Comparison of ENCODE assay signal across 25 mouse cellular contexts in the genomic region with DNA sequence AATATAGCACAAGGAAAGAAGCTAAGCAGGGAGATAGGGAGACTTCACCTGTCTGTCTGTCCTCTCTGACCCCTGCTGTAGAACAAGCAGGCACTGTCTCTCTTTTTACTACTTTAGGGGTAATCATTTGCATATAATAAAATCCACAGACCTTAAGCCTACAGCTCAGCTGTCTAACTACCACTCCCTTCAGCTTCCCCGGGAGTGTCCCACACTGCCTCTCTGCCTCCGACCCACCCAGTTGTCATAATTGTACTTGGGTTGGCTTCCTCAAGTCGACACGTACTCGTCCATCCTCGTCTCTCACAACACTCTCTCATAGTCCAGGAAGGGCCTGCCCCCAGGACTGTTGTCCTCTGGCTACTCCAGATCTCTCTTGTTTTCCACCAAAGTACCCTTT. TPM values are rescaled to one million over a fixed set of nuclear protein-coding genes. Genes with fewer than 3 reads are reported as not detected.
A peak's percentile ranks its signal among the peaks of the same experiment; 100 is the strongest.
DNase-seq lines count a peak whose midpoint lies in the region; ATAC-seq and TF ChIP-seq lines count a peak whose summit lies in the region.
"Had no signal": no experiment of that assay in that cellular context is flagged by ENCODE, and none has a peak within 500 bp of the region (broad histone marks: within the 10 kb centered on the region; RNA-seq: fewer than 3 reads in every experiment).

No protein-coding gene starts in this region.

- H3K4me2 ChIP-seq in midbrain, embryonic 12.5 days (replicated peaks), result no peak overlapping the region
- H3K4me2 ChIP-seq in midbrain, embryonic 15.5 days, result no peak overlapping the region
- peak overlapping the region; percentile 6; the same call in 1 of the 2 replicates for H3K4me2 ChIP-seq in intestine, postnatal 0 days (replicated peaks; ENCODE audit: low read depth)
- H3K4me2 ChIP-seq in stomach, postnatal 0 days (replicated peaks; ENCODE audit: low read depth), result no peak overlapping the region
- H3K4me2 ChIP-seq: embryonic facial prominence, embryonic 13.5 days; forebrain, embryonic 13.5 days; heart, embryonic 13.5 days; hindbrain, embryonic 12.5 days had no signal

- no peak for TF ChIP-seq EP300 in stomach, postnatal 0 days (optimal IDR thresholded peaks at IDR 0.05)

- H3K9ac ChIP-seq in midbrain, embryonic 12.5 days (replicated peaks), result no peak overlapping the region
- no peak overlapping the region for H3K9ac ChIP-seq in midbrain, embryonic 15.5 days
- no peak overlapping the region for H3K9ac ChIP-seq in intestine, postnatal 0 days (ENCODE audit: low read depth, low read length)
- no peak overlapping the region for H3K9ac ChIP-seq in stomach, postnatal 0 days (ENCODE audit: low read length)
- H3K9ac ChIP-seq: embryonic facial prominence, embryonic 13.5 days; forebrain, embryonic 13.5 days; heart, embryonic 13.5 days; hindbrain, embryonic 12.5 days had no signal

- peak overlapping the region; percentile 73; the same call in 1 of the 2 replicates for H3K27ac ChIP-seq in layer of hippocampus, adult 2 months
- H3K27ac ChIP-seq in midbrain, embryonic 12.5 days (replicated peaks), result 0 out of 2 replicates have a peak overlapping the region, but pooled peaks have one; percentile 31
- no peak overlapping the region for H3K27ac ChIP-seq in midbrain, embryonic 15.5 days
- peak overlapping the region; percentile 73 for H3K27ac ChIP-seq in intestine, postnatal 0 days (ENCODE audit: low read depth, low read length)
- peak overlapping the region; percentile 88 for H3K27ac ChIP-seq in stomach, postnatal 0 days (replicated peaks)
- H3K27ac ChIP-seq: heart, embryonic 13.5 days; hindbrain, embryonic 12.5 days; limb, embryonic 10.5 days; macrophage had no signal

- no peak for ATAC-seq in midbrain, embryonic 12.5 days (ENCODE audit: low FRiP score, low read depth)
- ATAC-seq in midbrain, embryonic 15.5 days (replicated peaks), result no peak
- ATAC-seq in intestine, postnatal 0 days, result peak; percentile 84
- peak; percentile 28; the same call in 1 of the 2 replicates for ATAC-seq in stomach, postnatal 0 days (ENCODE audit: low FRiP score, low TSS enrichment)
- ATAC-seq: forebrain, embryonic 13.5 days had no signal

- no peaks in the 10 kb centered on the region for H3K9me3 ChIP-seq in midbrain, embryonic 12.5 days
- H3K9me3 ChIP-seq in midbrain, embryonic 15.5 days, result no peaks in the 10 kb centered on the region
- no peaks in the 10 kb centered on the region for H3K9me3 ChIP-seq in intestine, postnatal 0 days (ENCODE audit: control insufficient read depth)
- H3K9me3 ChIP-seq in stomach, postnatal 0 days (ENCODE audit: control insufficient read depth, low read length), result no peaks in the 10 kb centered on the region
- H3K9me3 ChIP-seq: embryonic facial prominence, embryonic 13.5 days; forebrain, embryonic 13.5 days; heart, embryonic 13.5 days; hindbrain, embryonic 12.5 days; limb, embryonic 10.5 days had no signal

- WGBS in midbrain, embryonic 12.5 days, result 94% methylated on average over 6 of the region's 6 CpGs
- WGBS in midbrain, embryonic 15.5 days, result 86% methylated on average over 6 of the region's 6 CpGs
- WGBS in intestine, postnatal 0 days, result 52% methylated on average over 6 of the region's 6 CpGs
- 63% methylated on average over 6 of the region's 6 CpGs for WGBS in stomach, postnatal 0 days

- peaks cover 27% of the 10 kb centered on the region for H3K36me3 ChIP-seq in midbrain, embryonic 12.5 days
- H3K36me3 ChIP-seq in midbrain, embryonic 15.5 days (replicated peaks), result peaks cover 10% of the 10 kb centered on the region
- H3K36me3 ChIP-seq in intestine, postnatal 0 days (ENCODE audit: control insufficient read depth, insufficient read depth), result peaks cover 17% of the 10 kb centered on the region
- peaks cover under 1% of the 10 kb centered on the region; the same call in 1 of the 2 replicates for H3K36me3 ChIP-seq in stomach, postnatal 0 days (ENCODE audit: control insufficient read depth, insufficient read depth, low read length)

- no peak for TF ChIP-seq CTCF in layer of hippocampus, adult 2 months (conservative IDR thresholded peaks at IDR 0.05)
- TF ChIP-seq CTCF in intestine, postnatal 0 days (IDR thresholded peaks at IDR 0.05; ENCODE audit: low read depth), result no peak
- TF ChIP-seq CTCF in stomach, postnatal 0 days (IDR thresholded peaks at IDR 0.05; ENCODE audit: low read depth), result no peak

- H3K4me1 ChIP-seq in midbrain, embryonic 12.5 days, result peaks cover 21% of the 10 kb centered on the region
- H3K4me1 ChIP-seq in midbrain, embryonic 15.5 days, result peaks cover 26% of the 10 kb centered on the region
- peaks cover 33% of the 10 kb centered on the region for H3K4me1 ChIP-seq in intestine, postnatal 0 days (replicated peaks; ENCODE audit: control insufficient read depth, insufficient read depth, low read length)
- peaks cover 15% of the 10 kb centered on the region for H3K4me1 ChIP-seq in stomach, postnatal 0 days (replicated peaks; ENCODE audit: control insufficient read depth, insufficient read depth)

- no peak for DNase-seq in layer of hippocampus, adult 2 months (ENCODE audit: low spot score in 2 of 2)
- no peak for DNase-seq in layer of hippocampus, adult 8-10 months (ENCODE audit: low spot score in 2 of 2)
- no peak for DNase-seq in stomach, postnatal 0 days (ENCODE audit: low spot score)
- DNase-seq in kidney, postnatal 10 days, result no peak
- DNase-seq: cerebellum, adult 18-20 months; cerebellum, postnatal 25 days; embryo, embryonic 11 days; gastrocnemius, postnatal 14 days; heart, adult 11 months; heart, postnatal 14 days; kidney, adult 9 months; kidney, postnatal 36 days; liver; right cerebral cortex, postnatal 14 days; thymus, adult 2 months had no signal

- no peaks in the 10 kb centered on the region for H3K27me3 ChIP-seq in midbrain, embryonic 12.5 days
- H3K27me3 ChIP-seq in midbrain, embryonic 15.5 days (replicated peaks), result no peaks in the 10 kb centered on the region
- H3K27me3 ChIP-seq in intestine, postnatal 0 days (replicated peaks; ENCODE audit: control insufficient read depth, insufficient read depth, low read length), result no peaks in the 10 kb centered on the region
- H3K27me3 ChIP-seq in stomach, postnatal 0 days (ENCODE audit: control insufficient read depth, insufficient read depth, low read length), result no peaks in the 10 kb centered on the region
- H3K27me3 ChIP-seq: embryonic facial prominence, embryonic 13.5 days; forebrain, embryonic 13.5 days; heart, embryonic 13.5 days; hindbrain, embryonic 12.5 days had no signal

- no peak overlapping the region for H3K4me3 ChIP-seq in layer of hippocampus, adult 2 months
- no peak overlapping the region for H3K4me3 ChIP-seq in midbrain, embryonic 12.5 days
- no peak overlapping the region for H3K4me3 ChIP-seq in midbrain, embryonic 15.5 days
- H3K4me3 ChIP-seq in intestine, postnatal 0 days (ENCODE audit: low read depth, low read length), result no peak overlapping the region
- H3K4me3 ChIP-seq in stomach, postnatal 0 days (ENCODE audit: low read depth, low read length), result no peak overlapping the region
- H3K4me3 ChIP-seq: embryonic facial prominence, embryonic 13.5 days; erythroblast, embryonic 14.5 days; forebrain, embryonic 13.5 days; heart, embryonic 13.5 days; hindbrain, embryonic 12.5 days; limb, embryonic 10.5 days had no signal

RNA-seq across cellular contexts. Expression of a gene that starts 29.1 kb away (rescaled TPM):
- total RNA-seq in layer of hippocampus, adult 2 months (2021), result 10 to 100 TPM; 69.6 to 70.8 TPM
- total RNA-seq in layer of hippocampus, adult 8-10 months (2022), result 10 to 100 TPM; 66.3 to 80.7 (median 73.3) TPM
- polyA plus RNA-seq in midbrain, embryonic 12.5 days (2016; fragmentation: Nextera tagmentation; extraction: Ambion mirVana), result 13.7 and 14.9 TPM in 2 replicates
- polyA plus RNA-seq in midbrain, embryonic 15.5 days (2015; fragmentation: Nextera tagmentation; extraction: Ambion mirVana), result 16.8 and 18.2 TPM in 2 replicates
- polyA plus RNA-seq in intestine, postnatal 0 days (2015; fragmentation: Nextera tagmentation; extraction: Ambion mirVana), result 34.8 and 36.2 TPM in 2 replicates
- polyA plus RNA-seq in stomach, postnatal 0 days (2015; fragmentation: Nextera tagmentation; extraction: Ambion mirVana), result 24.6 and 27.5 TPM in 2 replicates

Comparison
In these comparisons a context has a peak if more than half of its experiments do, and no peak if none do; other contexts are left out.
1. ATAC-seq: peak in intestine, postnatal 0 days (single experiment) and stomach, postnatal 0 days (single experiment); none in midbrain, embryonic 12.5 days (single experiment) and midbrain, embryonic 15.5 days (single experiment).